Mouse (Mus musculus) heart, adult 2 months (tissue): ENCODE results near the gene Arhgef19.

ENCODE experiments used
- CTCF ChIP-seq: fragments of 200-600 bp; IDR thresholded peaks from 2 replicates; pipeline ENCODE4 v1.8.1; 2022; ENCODE audit warnings: antibody characterized with exemption, mild to moderate bottlenecking, moderate library complexity
- POLR2A ChIP-seq: fragments of 200-500 bp; IDR thresholded peaks from 2 replicates; pipeline ENCODE4 v1.6.1; 2011; ENCODE audit warnings: mild to moderate bottlenecking, low read depth, low read length, control low read depth; ENCODE audit not compliant: insufficient read depth

GRCm38 (mm10) chr4:141274485-141275341, 35.4 kb downstream of the Arhgef19 start:
- TF ChIP-seq CTCF (no peak), POLR2A (no peak)
